Mouse (Mus musculus): ENCODE measurements at regions not wholly inside any gene's neighbourhood (a gene's known extent, or its start where the extent isn't known, plus 50 kb on each side); places are given as distances from the start of the nearest gene placed in this dataset.

DNA sequence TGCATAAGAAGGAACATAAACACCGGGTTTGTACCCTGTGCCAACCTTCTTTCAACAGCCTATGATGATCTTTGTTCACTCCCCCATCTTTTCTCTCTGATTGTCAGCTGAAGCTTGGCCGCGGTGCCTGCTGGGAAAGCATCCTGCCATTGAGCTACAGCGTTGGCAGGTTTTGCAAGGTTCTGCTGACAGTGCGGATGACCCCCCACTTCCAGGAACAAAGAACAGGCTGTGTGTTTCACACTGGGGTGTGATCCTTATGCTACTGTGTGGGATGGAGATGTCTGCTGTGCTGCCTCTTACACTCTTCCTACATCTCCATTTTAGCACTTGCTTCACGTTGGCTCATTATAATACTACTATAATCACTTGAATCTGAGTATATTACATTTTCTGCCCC, 395.0 kb upstream of the Adgrl2 start:
- TF ChIP-seq CTCF (IDR thresholded peaks at IDR 0.05; ENCODE audit: borderline replicate concordance, insufficient read depth, low read depth, low read length) = no peak
- TF ChIP-seq POLR2A (IDR thresholded peaks at IDR 0.05; ENCODE audit: borderline replicate concordance, insufficient read depth, low read length) = no peak
